Mouse (Mus musculus) embryo, embryonic 11 days (tissue): ENCODE data around the gene Myocd.

Experiments
- DNase-seq: peaks from one replicate; pipeline ENCODE4 v3.0.0-alpha.2; 2015

The Myocd gene

DNA sequence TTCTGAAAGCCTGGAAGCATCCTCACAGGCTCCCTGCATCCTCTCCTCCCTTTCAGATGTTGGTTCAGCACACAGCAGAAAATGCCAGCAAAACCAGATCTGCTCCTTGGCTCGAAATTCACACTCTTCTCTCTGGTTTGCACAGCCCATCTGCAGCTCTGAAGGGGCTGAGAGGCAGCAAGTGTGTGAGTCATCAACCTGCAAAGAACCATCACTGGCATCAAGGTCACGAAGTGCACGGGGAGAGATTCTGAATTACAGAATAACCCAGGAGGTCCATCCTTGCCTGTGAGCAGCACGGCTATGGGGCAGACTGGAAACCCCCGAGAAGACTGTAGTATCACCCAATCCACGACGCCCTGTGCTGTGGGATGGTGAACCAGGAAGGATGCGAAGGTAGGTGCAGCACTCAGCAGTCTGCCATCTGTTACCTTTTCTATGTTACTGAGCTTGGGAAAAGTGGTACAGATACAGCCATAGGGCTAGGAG is 134.5 kb downstream of the Myocd start:
- DNase-seq: no peak

GRCm38 (mm10) chr11:65133661-65134060 is 136.1 kb downstream of the Myocd start:
- DNase-seq: no peak

DNA sequence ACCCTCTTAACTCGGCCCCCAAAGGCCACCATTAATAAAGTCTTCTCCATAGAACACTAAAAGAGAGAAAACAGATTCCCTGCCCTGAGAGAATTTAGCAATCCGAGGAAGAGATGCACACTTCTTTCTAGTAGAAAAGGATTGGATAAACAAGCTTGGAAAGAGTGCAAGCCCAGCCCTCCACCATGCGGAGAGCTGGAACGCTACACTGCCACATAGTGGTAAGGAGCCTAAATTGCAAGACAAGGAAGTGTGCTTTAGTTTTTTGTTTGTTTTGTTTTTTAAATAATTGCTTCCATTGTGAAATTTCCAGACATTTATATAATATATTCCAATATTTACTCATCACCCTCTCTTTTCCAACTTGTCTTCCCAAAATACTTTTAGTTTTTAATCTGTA is 140.7 kb downstream of the Myocd start:
- no peak for DNase-seq

DNA sequence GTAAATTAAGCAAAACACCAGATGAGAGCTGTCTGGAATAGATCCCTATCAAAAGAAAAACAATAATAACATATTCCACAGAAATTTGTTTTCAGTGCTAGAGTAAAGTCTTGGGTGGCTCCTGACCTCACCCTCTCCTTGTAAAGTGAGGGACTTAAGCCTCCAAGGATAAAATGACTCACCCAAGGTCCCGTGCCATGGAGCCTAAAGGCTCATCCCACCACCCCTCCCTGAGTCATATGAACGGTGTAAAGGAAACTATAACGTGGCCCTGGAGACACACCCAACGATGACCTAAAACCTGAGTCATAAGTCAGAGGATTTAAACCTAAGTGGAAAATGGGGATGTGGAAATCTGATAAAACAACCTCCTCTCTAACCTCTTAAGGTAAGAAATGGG is 141.1 kb downstream of the Myocd start:
- no peak for DNase-seq

DNA sequence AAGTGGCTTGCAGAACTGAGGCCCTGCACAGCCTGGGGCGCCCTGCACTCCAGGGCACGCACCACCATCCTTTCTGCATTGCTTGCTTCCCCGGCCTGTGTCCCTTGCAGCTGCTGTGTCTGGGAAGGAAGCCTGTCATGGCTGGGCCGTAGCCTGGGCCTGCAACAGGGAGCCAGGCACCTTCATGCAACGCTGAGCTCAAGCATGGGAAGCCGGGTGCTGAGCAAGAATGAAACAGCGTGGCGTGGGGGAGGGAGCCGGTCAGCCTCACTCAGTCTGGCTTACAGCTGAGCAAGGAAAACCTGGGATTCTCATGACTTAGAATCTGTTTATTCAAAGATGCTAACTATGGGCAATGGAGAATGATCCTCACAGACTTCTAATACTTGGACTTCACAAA is 143.2 kb downstream of the Myocd start:
- peak; percentile 7 for DNase-seq
